Mouse (Mus musculus) kidney, embryonic 14.5 days (tissue): ENCODE data around the gene Plekhj1. TPM values are rescaled to one million over a fixed set of nuclear protein-coding genes. Genes with fewer than 3 reads are reported as not detected.
A peak's percentile ranks its signal among the peaks of the same experiment; 100 is the strongest.

Experiments used
- ATAC-seq: fragments of 200-750 bp; cut with Nextera tagmentation; 2 replicates; pipeline ENCODE4 v1.8.0; 2017; ENCODE audit warnings: moderate number of reproducible peaks, mild to moderate bottlenecking, moderate TSS enrichment, moderate library complexity; ENCODE audit not compliant: low FRiP score, low TSS enrichment
- H3K27ac ChIP-seq: fragments of 300-500 bp; sonication (generic); 2 replicates; pipeline ENCODE4 v1.5.1; 2014; ENCODE audit warnings: low read depth, mild to moderate bottlenecking, low read length, moderate library complexity, mixed read lengths
- H3K27me3 ChIP-seq: fragments of 300-500 bp; sonication (generic); 2 replicates; pipeline ENCODE4 v1.6.1; 2014; ENCODE audit warnings: mild to moderate bottlenecking, low read length; ENCODE audit not compliant: control insufficient read depth, insufficient read depth
- H3K36me3 ChIP-seq: fragments of 300-500 bp; sonication (generic); 2 replicates; pipeline ENCODE4 v1.6.1; 2014; ENCODE audit warnings: low read length, mixed read lengths; ENCODE audit not compliant: control insufficient read depth, insufficient read depth
- H3K4me1 ChIP-seq: fragments of 300-500 bp; sonication (generic); 2 replicates; pipeline ENCODE4 v1.6.1; 2014; ENCODE audit warnings: low read length, mixed read lengths; ENCODE audit not compliant: control insufficient read depth, insufficient read depth
- H3K4me2 ChIP-seq: fragments of 300-500 bp; sonication (generic); replicated peaks from 2 replicates; pipeline ENCODE4 v1.6.1; 2014; ENCODE audit warnings: low read depth, mild to moderate bottlenecking, low read length
- H3K4me3 ChIP-seq: fragments of 300-500 bp; sonication (generic); 2 replicates; pipeline ENCODE4 v1.5.1; 2014; ENCODE audit warnings: mild to moderate bottlenecking, low read length
- H3K9ac ChIP-seq: fragments of 300-500 bp; sonication (generic); 2 replicates; pipeline ENCODE4 v1.6.1; 2014; ENCODE audit warnings: low read depth, mild to moderate bottlenecking, low read length, moderate library complexity
- H3K9me3 ChIP-seq: fragments of 300-500 bp; sonication (generic); 2 replicates; pipeline ENCODE4 v1.6.1; 2016; ENCODE audit warnings: low read length; ENCODE audit not compliant: control insufficient read depth
- WGBS: fragments of 180-500 bp; shearing (Covaris S2); extraction: QIAGEN DNeasy Blood & Tissue Kit; methylation state at CpG from one replicate; pipeline ENCODE4 v1.1.7; 2014; 5-methylcytosine and 5-hydroxymethylcytosine counted together
- polyA plus RNA-seq: library from polyadenylated mRNA; unstranded; fragments of >200 nt; fragmentation: Nextera tagmentation; extraction: Ambion mirVana; gene quantifications from 2 replicates; pipeline ENCODE4 v1.2.1, GENCODE M21; 2014

Plekhj1 gene
- polyA plus RNA-seq, 1 experiment from 2014 or later, result 126 TPM

GRCm38 (mm10) chr10:80761821-80762220 lies 36.6 kb downstream of the Plekhj1 start:
- H3K4me3 ChIP-seq, result no peak overlapping the region
- WGBS, result 57% methylated on average over 3 of the region's 3 CpGs
- H3K4me1 ChIP-seq, result peaks cover 14% of the 10 kb centered on the region
- H3K27me3 ChIP-seq, result no peaks in the 10 kb centered on the region
- no peak overlapping the region for H3K4me2 ChIP-seq
- no peak overlapping the region for H3K27ac ChIP-seq
- no peaks in the 10 kb centered on the region for H3K9me3 ChIP-seq
- peaks cover 16% of the 10 kb centered on the region for H3K36me3 ChIP-seq
- no peak overlapping the region for H3K9ac ChIP-seq
- no peak for ATAC-seq

GRCm38 (mm10) chr10:80760596-80761524 lies 37.6 kb downstream of the Plekhj1 start:
- peaks cover 24% of the 10 kb centered on the region for H3K4me1 ChIP-seq
- no peak for ATAC-seq
- no peak overlapping the region for H3K4me3 ChIP-seq
- H3K9ac ChIP-seq, result 0 out of 2 replicates have a peak overlapping the region, but pooled peaks have one; percentile 28
- H3K4me2 ChIP-seq, result no peak overlapping the region
- WGBS, result 76% methylated on average over 4 of the region's 4 CpGs
- H3K9me3 ChIP-seq, result no peaks in the 10 kb centered on the region
- H3K27me3 ChIP-seq, result no peaks in the 10 kb centered on the region
- H3K36me3 ChIP-seq, result peaks cover 6% of the 10 kb centered on the region; the same call in 1 of the 2 replicates
- H3K27ac ChIP-seq, result no peak overlapping the region

- no peaks in the 10 kb centered on the region for H3K9me3 ChIP-seq
- no peaks in the 10 kb centered on the region for H3K27me3 ChIP-seq
- ATAC-seq, result no peak
- H3K4me1 ChIP-seq, result peaks cover 24% of the 10 kb centered on the region
- no peak overlapping the region for H3K9ac ChIP-seq
- no peak overlapping the region for H3K4me2 ChIP-seq
- H3K27ac ChIP-seq, result no peak overlapping the region
- H3K36me3 ChIP-seq, result no peaks in the 10 kb centered on the region
- H3K4me3 ChIP-seq, result no peak overlapping the region
- WGBS, result 77% methylated on average over 7 of the region's 7 CpGs
Measured at GRCm38 (mm10) chr10:80758651-80759050, 39.8 kb downstream of the Plekhj1 start.

- no peaks in the 10 kb centered on the region for H3K36me3 ChIP-seq
- peak; percentile 22; the same call in 1 of the 2 replicates for ATAC-seq
- no peak overlapping the region; the same call in 1 of the 2 replicates for H3K4me2 ChIP-seq
- H3K9ac ChIP-seq, result peak overlapping the region; percentile 96; the same call in 1 of the 2 replicates
- no peak overlapping the region for H3K27ac ChIP-seq
- WGBS, result 37% methylated on average over 5 of the region's 5 CpGs
- no peaks in the 10 kb centered on the region for H3K27me3 ChIP-seq
- no peaks in the 10 kb centered on the region for H3K9me3 ChIP-seq
- no peak overlapping the region for H3K4me3 ChIP-seq
- peaks cover 24% of the 10 kb centered on the region for H3K4me1 ChIP-seq
Measured at GRCm38 (mm10) chr10:80757717-80758116, 40.7 kb downstream of the Plekhj1 start.

GRCm38 (mm10) chr10:80756967-80757366 lies 41.5 kb downstream of the Plekhj1 start:
- 62% methylated on average over 4 of the region's 4 CpGs for WGBS
- peak overlapping the region; percentile 100 for H3K4me3 ChIP-seq
- H3K4me1 ChIP-seq, result peaks cover 29% of the 10 kb centered on the region

GRCm38 (mm10) chr10:80756509-80756908 lies 41.9 kb downstream of the Plekhj1 start:
- Histone ChIP-seq H3K4me3 (peak overlapping the region; percentile 100), H3K4me1 (peaks cover 34% of the 10 kb centered on the region), H3K9me3 (no peaks in the 10 kb centered on the region), H3K4me2 (peak overlapping the region; percentile 97), H3K27ac (no peak overlapping the region), H3K9ac (peak overlapping the region; percentile 96; the same call in 1 of the 2 replicates), H3K36me3 (no peaks in the 10 kb centered on the region), H3K27me3 (no peaks in the 10 kb centered on the region)
- WGBS, result 63% methylated on average over 2 of the region's 2 CpGs
- no peak for ATAC-seq

More at GRCm38 (mm10) chr10:80756967-80757366, 41.5 kb downstream of the Plekhj1 start:
- H3K4me2 ChIP-seq, result peak overlapping the region; percentile 97
- H3K36me3 ChIP-seq, result no peaks in the 10 kb centered on the region
- H3K9ac ChIP-seq, result peak overlapping the region; percentile 96; the same call in 1 of the 2 replicates
- no peak overlapping the region for H3K27ac ChIP-seq
- ATAC-seq, result no peak
- H3K9me3 ChIP-seq, result no peaks in the 10 kb centered on the region
- no peaks in the 10 kb centered on the region for H3K27me3 ChIP-seq

- Histone ChIP-seq H3K27ac (no peak overlapping the region), H3K9ac (peak overlapping the region; percentile 96), H3K36me3 (no peaks in the 10 kb centered on the region), H3K4me2 (peak overlapping the region; percentile 97), H3K9me3 (no peaks in the 10 kb centered on the region), H3K27me3 (no peaks in the 10 kb centered on the region), H3K4me1 (peaks cover 34% of the 10 kb centered on the region), H3K4me3 (peak overlapping the region; percentile 100)
- no peak for ATAC-seq
- WGBS, result 32% methylated on average over 3 of the region's 3 CpGs
Measured at GRCm38 (mm10) chr10:80756099-80756498, 42.3 kb downstream of the Plekhj1 start.

- peaks cover 29% of the 10 kb centered on the region for H3K4me1 ChIP-seq
- no peaks in the 10 kb centered on the region for H3K36me3 ChIP-seq
- no peaks in the 10 kb centered on the region for H3K9me3 ChIP-seq
- WGBS, result 1% methylated on average over 68 of the region's 75 CpGs
- peak overlapping the region; percentile 71 for H3K27ac ChIP-seq
- no peak; the same call in 1 of the 2 replicates for ATAC-seq
- peak overlapping the region; percentile 96 for H3K9ac ChIP-seq
- H3K4me2 ChIP-seq, result peak overlapping the region; percentile 97
- no peaks in the 10 kb centered on the region for H3K27me3 ChIP-seq
- peak overlapping the region; percentile 100 for H3K4me3 ChIP-seq
Measured at GRCm38 (mm10) chr10:80755291-80756015, 43.0 kb downstream of the Plekhj1 start.
